Mouse (Mus musculus): Measurements from ENCODE around the gene Mbd3.

Mbd3 gene

DNA sequence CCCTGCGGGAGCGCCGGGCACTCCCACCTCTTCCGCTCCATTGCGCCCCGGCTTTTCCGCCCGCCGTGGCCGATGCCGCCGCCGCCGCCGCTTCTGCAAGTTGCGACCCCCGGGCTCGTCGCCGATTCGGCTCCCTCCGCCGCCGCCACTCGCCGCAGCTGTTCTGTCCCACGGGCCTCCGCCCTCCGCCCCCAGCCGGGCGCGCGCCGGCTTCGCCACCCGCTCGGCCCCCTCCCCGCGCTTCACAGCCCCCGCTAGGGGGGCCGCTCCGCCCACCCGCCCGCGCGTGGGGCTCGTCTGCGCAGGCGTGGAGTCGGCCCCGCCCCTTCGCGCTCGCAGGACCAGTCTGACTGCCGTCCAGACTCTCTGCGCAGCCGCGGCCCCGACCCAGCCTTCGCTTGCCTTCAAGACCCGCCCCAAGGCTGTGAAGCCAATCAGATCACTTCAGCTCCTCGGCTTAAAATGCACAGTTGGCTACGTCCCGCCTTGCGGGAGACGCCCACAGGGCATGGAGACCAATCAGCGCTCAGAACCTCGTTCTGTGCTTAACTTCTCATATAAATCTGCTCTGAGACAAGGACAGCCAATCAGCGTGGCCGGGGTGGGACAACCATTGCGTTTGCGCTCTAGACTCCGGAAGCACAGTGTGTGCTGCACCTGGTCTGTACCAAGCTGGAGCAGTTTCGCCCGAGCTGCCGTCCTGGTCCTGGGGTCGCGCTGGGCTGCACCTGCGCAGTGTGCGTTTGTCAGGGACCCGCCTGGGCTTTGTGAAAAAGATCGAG lies at the start of gene Mbd3:
Gene Mbd3 (minus strand): TSS at position 360 of the 782 bp plus-strand sequence.
- DNase-seq, result peak; percentile 100

DNA sequence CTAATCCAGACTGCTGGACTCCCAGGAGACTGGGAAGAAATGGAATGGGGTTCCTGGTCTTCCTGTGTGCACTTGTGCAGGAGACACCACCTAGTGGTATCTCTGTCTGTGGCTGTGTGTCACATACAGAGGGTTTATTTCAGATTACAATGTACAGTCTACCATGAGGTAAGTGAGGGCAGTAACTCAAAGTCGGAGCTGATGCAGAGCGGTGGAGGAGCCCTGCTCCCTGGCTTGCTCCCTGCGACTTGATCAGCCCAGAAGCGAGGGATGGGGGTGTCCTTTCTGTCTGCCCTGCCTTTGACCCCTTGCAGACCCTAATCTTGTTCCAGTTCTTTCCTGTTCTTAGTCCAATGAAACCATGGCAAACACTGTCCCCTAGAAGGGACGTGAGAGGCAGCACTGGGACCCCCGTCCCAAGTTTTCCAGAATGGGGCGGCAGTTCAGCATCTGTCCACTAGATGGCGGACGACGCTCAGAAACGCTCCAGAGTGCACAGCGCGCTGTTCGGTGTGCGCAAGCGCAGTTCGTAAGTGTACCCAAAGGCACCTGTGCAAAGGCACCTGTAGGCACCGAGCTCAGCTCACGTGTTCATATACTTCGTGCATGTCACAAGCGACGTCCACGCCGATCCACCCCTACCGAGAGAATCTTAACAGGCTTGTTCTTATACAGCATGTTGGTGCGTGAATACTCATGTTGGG lies 46.7 kb upstream of the Mbd3 start:
- peak; percentile 78 to 86 for DNase-seq

DNA sequence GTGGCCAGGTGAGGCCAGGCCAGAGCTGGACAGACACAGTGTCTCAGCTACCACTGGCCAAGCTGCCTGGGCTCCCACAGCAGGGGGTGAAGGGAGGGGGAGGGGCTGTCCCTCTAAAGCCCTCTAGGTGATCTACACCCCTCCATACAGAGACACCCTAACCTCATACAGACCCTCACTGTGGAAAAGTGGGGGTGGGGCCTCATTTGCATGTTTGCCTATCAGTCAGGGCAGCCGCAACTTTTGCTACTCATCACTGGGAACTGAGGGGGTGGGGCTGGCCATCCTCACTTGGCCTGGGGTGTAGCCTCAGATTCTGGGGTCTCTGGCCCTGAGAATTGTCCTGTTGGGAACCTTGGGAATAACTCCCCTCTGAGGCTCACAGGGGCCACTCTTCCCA lies 45.7 kb upstream of the Mbd3 start:
- no peak for DNase-seq

GRCm38 (mm10) chr10:80444339-80445045 lies 45.1 kb upstream of the Mbd3 start:
- no peak for DNase-seq

DNA sequence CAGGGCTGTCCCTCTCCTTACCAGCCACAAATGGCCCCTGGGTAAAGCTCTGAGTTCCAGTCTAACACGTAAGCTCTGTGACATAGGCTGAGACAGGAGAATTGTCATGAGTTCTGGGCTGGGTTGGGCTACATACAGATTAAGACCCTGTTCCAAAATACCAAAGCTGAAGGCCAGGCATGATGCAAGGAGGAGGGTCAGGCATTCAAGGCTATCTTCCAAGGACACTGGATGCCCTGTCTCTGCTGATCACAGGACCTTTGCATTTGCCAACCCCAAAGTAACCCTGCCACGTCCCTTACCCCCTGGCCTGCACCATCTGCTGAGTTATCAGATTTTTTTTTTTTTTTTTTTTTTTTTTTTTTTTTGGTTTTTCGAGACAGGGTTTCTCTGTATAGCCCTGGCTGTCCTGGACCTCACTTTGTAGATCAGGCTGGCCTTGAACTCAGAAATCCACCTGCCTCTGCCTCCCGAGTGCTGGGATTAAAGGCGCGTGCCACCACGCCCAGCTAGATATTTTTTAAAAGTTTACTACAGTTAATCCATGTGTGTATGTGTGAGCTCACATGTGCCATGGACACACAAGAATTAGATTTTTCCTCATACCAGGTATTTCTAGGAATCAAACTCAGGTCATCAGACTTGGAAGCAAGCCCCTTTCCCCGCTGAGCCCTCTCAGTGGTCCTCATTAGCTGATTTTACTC lies 44.4 kb upstream of the Mbd3 start:
- DNase-seq, result no peak

- no peak for DNase-seq
Measured at GRCm38 (mm10) chr10:80442989-80443388, 43.6 kb upstream of the Mbd3 start.

DNA sequence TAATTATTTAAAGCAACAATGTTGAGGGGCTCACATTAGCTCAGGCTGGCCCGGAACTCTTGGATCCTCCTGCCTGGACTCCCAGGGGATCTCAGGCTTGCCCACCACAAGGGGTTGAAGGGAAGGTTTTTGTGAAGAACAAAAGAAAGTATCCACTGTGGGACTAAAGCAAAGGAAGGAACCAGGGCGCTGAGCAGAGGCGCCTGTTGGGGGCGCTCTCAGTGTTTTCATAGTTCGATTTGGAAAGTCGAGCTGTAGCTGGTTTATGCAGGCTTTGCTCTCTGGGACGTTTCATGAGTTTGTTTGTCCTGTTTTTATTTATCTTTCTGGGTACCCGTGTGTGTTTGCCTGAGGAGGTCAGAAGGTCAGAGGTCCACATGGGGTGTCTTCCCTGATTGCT lies 42.2 kb upstream of the Mbd3 start:
- no peak for DNase-seq

DNA sequence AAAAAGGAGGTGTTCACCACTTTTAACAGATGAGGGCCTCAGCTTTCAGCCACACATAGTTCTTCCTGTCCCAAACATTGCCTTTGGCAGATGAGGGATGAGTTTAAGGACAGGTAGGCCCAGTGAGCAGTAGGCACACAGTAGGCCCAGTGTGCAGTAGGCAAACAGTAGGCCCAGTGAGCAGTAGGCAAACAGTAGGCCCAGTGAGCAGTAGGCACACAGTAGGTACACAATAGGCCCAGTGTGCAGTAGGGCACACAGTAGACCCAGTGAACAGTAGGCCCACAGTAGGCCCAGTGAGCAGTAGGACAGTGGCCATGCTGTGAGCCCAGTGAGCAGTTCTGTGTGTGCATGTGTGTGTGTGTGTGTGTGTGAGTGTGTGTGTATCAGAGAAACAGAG lies 40.7 kb upstream of the Mbd3 start:
- DNase-seq, result no peak

- peak; percentile 61 to 67 for DNase-seq
Measured at GRCm38 (mm10) chr10:80437973-80438372, 38.6 kb upstream of the Mbd3 start.

DNA sequence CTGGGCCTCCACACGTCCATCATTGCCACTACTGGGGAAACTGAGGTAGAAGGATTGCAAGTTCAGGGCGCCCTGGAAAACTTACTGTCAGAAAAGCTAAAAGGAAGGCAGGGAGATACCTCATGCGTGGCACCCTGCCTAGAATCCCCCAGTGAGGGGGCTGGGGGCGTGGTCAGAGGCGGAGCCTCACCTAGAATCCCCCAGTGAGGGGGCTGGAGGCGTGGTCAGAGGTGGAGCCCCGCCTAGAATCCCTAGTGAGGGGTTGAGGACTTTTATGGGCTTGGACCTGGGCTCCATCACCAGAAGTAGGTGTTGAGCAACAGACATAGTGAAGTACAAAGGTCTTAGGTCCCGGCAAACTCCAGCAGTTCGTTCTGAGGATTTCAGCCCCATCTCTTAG lies 36.9 kb upstream of the Mbd3 start:
- DNase-seq, result peak; percentile 38 to 56

DNA sequence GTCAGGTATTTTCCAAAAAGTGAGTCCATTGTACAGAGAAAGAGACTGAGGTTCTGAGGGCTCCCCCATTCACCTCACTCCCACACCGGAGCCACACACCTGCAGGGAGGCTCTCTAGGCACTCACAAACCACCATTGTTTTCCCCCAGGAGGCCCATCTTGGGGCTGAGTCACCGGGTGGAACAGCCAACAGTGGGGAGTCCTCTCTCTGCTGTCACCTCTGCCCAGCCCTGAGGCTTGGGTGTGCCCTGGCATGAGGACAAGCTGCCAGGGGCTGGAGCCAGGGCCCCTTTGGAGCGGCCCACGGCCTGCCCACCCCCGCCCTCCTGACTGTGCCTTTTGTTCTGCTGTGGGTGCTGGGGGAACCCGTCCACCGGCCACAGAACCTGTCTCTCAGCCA lies 36.4 kb upstream of the Mbd3 start:
- peak; percentile 41 to 67 for DNase-seq

- DNase-seq, result no peak
Measured at GRCm38 (mm10) chr10:80434823-80435222, 35.5 kb upstream of the Mbd3 start.

- no peak for DNase-seq
Measured at GRCm38 (mm10) chr10:80434233-80434592, 34.9 kb upstream of the Mbd3 start.

- DNase-seq, result peak; percentile 98
Measured at GRCm38 (mm10) chr10:80433513-80434232, 34.3 kb upstream of the Mbd3 start, which contains the start of gene Tcf3. Gene Tcf3, minus strand, starts transcription at chr10:80433647.

DNA sequence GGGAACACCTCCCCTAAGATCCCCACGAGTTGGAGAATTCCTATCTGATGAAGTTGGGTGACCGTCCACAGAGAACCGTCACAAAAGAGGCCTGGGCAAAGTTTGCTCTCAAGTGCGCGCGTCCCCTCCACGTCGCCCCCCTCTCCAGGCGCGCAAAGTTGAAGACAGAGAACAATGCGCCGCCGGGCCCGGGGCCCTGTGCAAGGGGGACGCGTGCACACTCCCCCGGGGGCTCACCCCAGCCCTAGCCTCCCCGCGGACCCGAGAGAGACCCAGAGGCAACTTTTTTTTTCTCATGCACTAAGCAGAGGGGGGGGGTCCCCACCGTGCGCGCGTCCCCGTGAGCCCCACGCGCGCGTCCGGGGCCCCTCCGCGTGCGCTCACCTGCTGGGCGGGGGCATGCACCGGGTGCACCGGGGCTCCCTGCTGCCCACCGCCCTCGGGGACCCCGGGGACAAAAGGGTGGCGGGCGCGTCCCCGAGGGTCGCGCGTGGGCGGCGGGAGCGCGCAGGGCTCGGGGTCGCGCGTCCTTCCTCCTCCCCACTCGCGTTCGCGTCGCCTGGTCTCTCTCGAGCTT lies 33.7 kb upstream of the Mbd3 start:
- peak in 1 of 2 experiments; percentile 24 for DNase-seq

- no peak for DNase-seq
Measured at GRCm38 (mm10) chr10:80432387-80432785, 33.0 kb upstream of the Mbd3 start.

GRCm38 (mm10) chr10:80431570-80432386 lies 32.4 kb upstream of the Mbd3 start:
- DNase-seq, result no peak

DNA sequence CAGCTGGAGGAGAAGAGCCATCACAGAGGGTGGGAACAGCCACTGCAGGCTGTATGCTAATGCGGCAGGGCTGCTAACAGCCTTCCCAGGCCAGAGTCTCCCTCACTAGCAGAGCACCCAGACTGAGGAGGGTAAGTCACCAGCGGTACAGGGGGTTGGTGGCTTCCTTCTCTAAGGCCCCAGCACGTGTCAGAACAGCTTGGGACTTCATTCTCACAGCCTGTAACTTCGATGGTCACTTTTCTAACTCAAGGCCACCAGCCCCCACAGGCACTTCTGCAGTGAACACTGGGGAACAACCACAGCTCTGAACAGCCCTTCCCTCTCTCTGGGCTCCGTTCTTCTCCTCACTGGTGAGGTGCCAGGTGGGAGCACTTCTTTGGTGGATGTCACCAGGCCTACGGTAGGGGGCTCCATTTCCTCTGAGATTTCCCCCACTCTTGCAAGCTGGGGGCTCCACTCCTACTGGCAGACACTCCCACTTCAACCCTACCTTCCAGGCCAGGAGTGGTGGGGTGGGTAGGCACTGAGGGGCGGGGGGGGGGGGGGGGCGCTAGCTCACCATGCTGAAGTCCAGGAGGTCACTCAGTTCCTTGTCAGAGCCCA lies 31.1 kb upstream of the Mbd3 start:
- DNase-seq, result no peak

- DNase-seq, result no peak
Measured at GRCm38 (mm10) chr10:80429800-80430199, 30.4 kb upstream of the Mbd3 start.

DNA sequence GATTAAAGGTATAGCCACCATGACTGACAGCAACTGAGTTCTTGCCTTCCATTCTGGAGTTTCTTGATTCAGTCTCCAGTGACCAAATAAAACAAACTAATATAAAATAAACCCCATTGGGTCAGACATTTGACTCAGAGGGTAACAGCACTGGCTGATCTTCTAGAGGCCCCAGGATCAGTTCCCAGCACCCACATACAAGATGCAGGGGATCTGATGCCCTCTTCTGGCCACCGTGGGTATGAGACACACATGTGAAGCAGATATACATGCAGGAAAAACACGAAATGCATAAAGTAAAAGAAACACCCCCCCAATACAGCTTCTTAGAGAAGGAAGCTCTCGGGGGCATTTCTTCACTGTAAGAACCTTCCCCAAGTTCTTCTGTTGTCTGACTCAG lies 25.7 kb upstream of the Mbd3 start:
- no peak for DNase-seq

DNA sequence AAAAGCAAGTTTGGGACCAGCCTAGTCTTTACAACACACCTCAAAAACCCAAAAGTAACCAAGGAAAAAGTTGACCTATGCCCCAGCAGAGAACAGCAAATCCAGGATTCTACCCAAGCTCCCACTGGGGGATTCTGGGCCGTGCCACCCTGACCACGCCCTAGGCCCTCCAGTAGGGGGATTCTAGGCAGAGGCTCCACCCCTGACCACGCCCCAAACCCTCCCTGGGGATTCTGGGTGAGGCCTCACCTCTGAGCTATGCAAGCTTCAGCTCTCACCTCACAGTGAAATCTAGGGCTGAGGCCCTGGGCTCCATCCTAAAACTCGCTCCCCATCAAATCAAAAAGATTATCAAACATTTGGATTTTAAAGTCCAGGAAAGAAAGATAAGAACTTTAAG lies 24.2 kb upstream of the Mbd3 start:
- peak in 1 of 2 experiments; percentile 37 for DNase-seq

Data from lung, adult 18-20 months (tissue).